Mouse (Mus musculus) C2C12 (cell line): Measurements from ENCODE around the gene Mia2.
"Not testable (repeated sequence)": the region's sequence is repeated elsewhere in the genome, so short reads cannot be mapped to it uniquely, and the experiment has no call there.

Experiments
- CTCF ChIP-seq: IDR thresholded peaks from one replicate; pipeline ENCODE4 v1.5.1; 2011; ENCODE audit not compliant: control insufficient read depth, insufficient read depth, insufficient read length
- USF1 ChIP-seq: IDR thresholded peaks from one replicate; pipeline ENCODE4 v1.6.1; 2011; ENCODE audit warnings: low read depth, mild to moderate bottlenecking, control low read depth, moderate library complexity

DNA sequence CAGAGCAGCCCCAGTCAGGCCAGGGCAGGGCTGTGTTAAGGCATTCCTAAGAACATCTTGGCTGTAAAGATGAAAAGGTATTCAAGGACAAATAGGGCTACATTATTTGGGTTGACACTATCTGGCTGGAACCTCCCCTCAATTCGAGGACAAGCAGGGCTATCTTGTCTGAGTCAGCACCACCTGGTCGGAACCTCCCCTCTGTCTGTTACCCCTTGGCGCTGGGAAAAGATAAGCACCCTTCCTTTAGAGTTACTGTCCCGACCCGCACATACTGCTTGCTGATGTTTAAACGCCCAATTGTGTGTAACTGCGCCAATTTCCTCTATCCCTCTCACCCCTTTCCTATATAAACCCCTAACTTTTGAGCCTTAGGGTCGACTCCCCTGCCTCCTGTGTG lies 145.4 kb downstream of the Mia2 start:
- TF ChIP-seq CTCF, USF1: not testable (repeated sequence)
